Mouse (Mus musculus): ENCODE results near the gene Selenbp1.
"Not testable (repeated sequence)": the region's sequence is repeated elsewhere in the genome, so short reads cannot be mapped to it uniquely, and the experiment has no call there.

The Selenbp1 gene

DNA sequence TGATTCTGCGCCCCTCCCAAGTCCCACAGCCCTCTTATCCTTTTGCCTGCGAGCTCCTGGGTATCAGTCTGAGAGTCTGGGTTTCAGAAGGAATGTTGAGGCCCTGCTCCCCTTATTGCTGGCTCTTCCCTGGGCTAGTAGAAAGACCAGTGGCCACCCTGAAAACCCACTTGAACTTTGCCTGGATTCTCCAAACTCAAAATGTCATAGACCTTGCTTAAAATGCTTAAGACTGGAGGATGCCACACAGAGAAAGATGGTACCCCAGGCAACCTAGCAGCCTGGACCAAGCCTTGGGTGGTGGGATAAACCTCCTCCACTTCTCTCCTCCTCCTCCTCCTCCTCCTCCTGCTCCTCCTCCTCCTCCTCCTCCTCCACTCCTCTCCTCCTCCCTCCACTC, 748 bp downstream of the Selenbp1 start:
- not testable (repeated sequence) for DNase-seq (ENCODE audit: low spot score)

DNA sequence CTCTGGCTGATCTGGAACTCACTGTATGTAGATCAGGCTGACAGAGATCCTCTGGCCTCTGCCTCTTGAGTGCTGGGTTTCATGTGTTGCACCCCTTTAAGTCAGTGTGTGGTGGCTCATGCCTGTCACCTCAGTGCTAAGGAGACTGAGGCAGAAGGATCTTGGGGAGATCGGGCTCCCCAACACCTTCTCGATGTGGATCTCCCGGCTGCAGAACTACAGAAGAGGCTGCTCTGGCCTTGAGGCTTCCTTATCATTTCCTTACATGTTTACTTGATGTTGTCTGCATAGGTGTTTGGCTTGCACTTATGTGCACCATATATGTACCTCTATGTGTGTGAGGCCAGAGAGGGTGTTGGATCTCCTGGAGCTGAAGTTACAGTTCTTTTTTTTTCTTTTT, 1.7 kb downstream of the Selenbp1 start:
- not testable (repeated sequence) for DNase-seq (ENCODE audit: low spot score)

- not testable (repeated sequence) for DNase-seq (ENCODE audit: low spot score)
Observed at GRCm38 (mm10) chr3:94935332-94935731, 2.5 kb downstream of the Selenbp1 start.

GRCm38 (mm10) chr3:94936147-94936546, 3.3 kb downstream of the Selenbp1 start:
- DNase-seq (ENCODE audit: low spot score): not testable (repeated sequence)

- not testable (repeated sequence) for DNase-seq (ENCODE audit: low spot score)
Observed at GRCm38 (mm10) chr3:94937194-94937593, 4.3 kb downstream of the Selenbp1 start.

DNA sequence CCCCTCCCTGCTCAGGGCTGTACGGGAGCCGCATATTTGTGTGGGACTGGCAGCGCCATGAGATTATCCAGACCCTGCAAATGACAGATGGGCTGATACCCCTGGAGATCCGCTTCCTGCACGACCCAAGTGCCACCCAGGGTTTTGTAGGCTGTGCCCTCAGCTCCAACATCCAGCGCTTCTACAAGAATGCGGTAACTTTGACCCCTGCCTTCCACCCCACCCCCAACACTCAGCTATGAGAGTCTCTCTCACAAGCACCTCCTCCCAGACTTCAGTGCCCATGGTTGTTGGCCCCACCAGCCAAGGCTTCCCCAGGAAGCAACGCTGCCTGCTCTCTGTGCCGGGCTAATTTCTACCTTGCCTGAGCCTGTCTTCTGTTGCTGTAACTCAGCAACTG, 7.2 kb downstream of the Selenbp1 start:
- not testable (repeated sequence) for DNase-seq (ENCODE audit: low spot score)

DNA sequence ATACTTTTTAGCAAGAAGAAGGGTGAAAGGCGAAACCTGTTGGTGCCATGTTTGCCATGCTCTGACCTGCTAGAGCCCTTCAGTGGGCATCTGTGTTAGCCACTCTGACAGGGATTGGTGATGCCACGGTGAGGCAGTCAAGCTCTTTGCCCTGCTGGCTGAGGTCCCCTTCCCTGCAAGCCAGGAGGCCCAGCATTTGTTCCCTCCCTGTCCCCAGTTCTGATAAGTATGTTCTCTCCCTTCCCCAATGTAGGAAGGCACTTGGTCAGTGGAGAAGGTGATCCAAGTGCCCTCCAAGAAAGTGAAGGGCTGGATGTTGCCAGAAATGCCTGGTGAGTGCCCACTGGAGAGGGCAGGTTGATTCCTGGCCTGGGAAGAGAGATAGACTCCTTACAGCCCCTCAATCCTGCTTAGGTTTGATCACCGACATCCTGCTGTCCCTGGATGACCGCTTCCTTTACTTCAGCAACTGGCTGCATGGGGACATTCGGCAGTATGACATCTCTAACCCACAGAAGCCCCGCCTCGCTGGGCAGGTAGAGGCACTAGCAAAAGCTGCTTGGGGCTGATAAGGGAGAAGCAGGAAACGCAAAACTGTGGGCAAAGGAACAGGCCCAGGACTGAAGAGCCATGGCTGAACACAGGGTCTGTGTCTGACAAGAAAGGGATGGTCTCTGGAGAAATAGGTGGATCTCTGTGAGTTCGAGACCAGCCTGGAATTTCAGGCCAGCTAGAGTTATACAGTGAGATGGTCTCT, 9.5 kb downstream of the Selenbp1 start:
- not testable (repeated sequence) for DNase-seq (ENCODE audit: low spot score)

DNA sequence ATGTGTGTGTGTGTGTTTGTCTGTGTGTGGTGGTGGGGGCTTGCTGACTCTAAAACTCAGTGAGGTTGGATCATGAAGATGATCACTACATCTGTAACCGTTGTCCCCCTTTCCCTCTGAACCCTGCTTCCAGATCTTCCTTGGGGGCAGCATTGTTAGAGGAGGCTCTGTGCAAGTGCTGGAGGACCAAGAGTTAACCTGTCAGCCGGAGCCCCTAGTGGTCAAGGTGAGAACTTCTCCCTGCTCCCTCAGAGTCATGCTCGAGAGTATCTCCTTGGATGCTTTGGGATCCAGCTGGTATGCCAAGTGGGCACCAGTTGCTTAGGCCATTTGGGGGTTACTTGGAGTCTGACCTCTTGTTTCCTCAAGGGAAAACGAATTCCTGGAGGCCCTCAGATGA, 10.8 kb downstream of the Selenbp1 start:
- not testable (repeated sequence) for DNase-seq (ENCODE audit: low spot score)

DNA sequence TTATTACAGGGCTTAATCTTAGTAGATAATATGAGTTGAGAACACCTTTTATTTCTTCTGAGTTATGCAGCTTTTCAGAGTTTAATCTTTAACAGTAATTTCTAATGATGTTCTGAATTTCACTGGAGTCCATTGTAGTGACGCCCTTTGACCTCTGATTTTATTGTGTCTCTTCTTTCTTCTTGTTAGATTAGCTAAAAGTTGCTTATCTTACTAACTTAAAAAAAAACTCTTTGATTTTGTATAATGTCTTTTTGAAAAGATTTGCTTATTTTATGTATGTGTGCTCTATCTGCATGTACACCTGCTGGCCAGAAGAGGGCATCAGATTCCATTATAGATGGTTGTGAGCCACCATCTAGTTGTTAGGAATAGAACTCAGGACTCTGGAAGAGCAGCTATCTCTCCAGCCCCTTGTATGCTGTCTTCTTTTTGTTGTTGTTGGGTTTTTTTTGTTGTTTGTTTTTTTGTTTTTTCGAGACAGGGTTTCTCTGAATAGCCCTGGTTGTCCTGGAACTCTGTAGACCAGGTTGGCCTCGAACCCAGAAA, 15.3 kb downstream of the Selenbp1 start:
- no peak for DNase-seq (ENCODE audit: low spot score)

DNA sequence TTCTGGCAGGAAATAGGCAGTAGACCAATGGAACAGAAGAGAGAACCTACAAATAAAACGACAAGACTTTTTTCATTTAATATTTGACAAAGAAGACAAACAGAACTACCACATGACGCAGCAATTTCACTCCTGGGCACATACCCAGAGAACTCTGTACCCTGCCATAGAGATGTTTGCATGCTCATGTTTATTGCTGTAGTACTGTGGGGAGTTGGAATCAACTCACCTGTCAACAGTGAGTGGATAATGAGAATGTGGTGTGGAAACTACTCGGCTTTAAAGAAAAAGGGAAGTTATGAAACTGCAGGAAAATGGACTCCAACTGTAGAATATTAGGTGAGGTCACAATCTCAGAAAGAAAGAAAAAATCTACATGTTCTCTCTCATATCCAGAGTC, 16.8 kb downstream of the Selenbp1 start:
- DNase-seq (ENCODE audit: low spot score): no peak

DNA sequence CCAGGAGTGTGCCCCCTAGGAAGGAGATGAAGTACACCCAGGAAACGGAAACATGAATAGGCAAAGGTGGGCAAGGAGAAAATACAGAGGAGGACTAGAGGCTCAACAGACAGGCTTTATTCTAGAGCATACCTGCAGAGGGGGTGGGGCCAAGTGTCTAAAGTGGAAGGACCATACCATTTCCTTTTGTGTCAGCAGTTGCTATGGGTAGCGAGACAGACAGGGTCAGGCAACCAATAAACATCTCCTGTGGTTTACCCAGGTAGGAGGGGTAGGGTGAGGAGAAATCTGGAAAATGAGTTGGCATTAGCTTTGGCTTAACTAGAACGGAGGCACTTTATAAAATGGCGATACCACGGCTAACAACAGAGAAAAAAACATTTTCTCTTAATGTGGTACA, 19.9 kb downstream of the Selenbp1 start:
- DNase-seq (ENCODE audit: low spot score): no peak

- no peak for DNase-seq (ENCODE audit: low spot score)
Observed at GRCm38 (mm10) chr3:94953384-94953763, 20.5 kb downstream of the Selenbp1 start.

DNA sequence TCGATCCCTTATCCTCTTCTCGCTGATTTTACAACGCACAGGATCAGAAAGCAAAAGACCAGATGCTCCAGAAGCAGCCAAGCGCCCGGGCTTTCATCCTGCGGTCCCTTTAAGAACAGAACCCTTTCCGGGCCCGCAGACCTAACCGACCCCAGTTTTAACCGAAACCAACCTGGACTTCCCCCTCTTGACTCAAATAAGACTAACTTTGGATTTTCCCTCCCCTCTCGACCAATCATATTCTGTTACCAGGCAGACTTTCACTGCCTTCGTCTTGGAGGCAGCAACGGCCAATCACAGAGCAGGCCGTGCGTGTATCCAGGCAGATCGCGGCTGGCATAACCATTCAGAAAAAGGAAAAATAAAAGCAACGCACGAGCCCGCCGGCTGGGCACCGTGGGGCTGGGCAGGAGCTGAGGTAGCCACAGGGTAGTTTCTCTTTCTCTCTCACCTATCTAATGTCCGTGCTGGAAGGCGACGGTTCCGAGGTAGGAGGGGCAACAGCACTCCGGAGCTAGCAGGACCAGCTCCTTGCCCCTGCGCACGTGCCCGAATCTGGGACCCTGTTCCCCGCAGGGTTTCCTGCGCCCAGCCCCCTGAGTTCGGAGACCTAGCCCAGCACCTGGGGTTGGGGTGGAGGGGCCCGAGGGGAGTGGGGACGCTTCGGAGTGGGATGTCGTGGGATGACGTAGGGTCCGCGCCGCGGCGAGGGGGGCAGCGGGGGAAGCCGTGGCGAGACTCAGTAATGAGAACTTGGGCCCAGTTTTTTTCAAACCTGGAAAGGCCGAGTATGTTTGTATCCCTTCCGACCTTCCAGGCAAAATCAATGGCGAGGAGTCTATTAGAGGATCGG, 21.1 kb downstream of the Selenbp1 start, which contains the start of gene Rfx5:
Gene Rfx5 (plus strand): TSS at position 312 of the 853 bp plus-strand sequence.
- peak; percentile 90 for DNase-seq (ENCODE audit: low spot score)

DNA sequence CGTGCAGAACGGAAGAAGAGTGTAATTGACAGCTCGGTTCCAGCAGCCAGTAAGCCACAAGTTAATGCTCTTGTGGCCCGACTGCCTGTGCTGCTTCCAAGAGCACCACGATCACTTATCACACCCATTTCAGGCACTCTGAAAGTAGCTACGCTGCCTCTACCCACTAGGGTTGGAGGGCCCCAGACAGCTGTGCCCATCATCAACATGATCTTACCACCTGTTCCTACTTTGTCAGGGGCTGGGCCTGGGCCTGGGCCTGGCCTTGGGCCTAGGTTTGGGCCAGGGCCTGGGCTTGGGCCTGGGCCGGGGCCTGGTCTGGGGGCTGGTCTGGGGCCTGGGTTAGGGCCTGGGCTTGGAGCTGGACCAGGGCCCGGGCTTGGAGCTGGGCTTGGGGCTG, 25.4 kb downstream of the Selenbp1 start:
- no peak for DNase-seq (ENCODE audit: low spot score)

- DNase-seq (ENCODE audit: low spot score): no peak
Observed at GRCm38 (mm10) chr3:94959871-94960270, 27.0 kb downstream of the Selenbp1 start.

DNA sequence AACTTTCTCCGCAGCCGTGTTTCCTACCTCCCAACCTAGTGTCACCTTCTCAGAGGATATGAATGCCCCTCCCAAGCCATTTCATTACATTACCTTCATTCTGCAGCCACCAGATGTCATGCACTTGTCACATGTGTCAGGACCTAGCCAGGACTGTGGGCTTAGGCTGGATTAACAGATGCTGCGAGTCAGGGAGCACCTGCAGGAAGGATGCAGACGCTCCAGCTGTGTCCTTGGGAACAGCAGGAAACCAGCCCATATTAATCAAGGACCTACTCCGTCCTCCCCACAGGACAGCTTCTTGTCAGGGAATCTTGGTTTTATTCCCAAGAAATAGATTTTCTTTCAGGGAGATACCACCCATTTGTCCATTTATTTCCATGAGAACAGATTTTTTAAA, 27.5 kb downstream of the Selenbp1 start:
- no peak for DNase-seq (ENCODE audit: low spot score)

DNA sequence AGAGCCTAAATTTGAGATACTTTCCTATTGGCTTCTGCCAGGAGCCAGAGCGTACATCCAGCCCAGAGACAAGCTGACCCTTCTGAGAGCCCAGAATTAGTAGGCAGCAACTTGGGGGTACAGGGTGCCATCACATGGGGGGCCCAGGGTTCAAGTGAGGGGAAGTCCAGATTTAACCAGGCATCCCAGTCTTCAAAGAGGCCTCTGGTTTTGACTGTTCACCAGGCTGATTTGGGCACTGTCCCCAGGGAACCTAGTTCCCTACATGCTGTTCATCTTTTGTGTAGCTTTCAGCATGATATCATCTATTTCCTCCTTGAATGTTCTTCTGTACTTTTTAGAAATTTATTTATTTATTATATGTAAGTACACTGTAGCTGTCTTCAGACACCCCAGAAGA, 32.1 kb downstream of the Selenbp1 start:
- no peak for DNase-seq (ENCODE audit: low spot score)

DNA sequence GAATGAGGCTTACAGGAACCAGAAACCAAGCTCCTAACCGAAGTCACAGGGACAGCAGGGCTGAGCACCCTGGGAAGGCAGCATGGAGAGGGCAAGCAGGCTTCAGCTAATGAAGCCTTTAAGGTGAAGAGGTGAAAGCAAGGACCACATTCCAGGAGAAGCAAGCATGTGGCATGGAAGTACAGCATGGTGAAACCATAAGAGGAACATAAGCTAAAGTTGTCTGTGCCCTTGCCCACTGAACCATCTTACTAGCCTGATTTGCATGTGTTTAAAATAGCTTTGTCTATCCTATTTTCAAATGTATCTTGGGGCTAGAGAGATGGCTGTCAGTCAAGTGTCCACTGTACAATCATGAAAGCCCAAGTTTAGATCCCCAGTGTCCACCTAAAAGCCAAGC, 33.0 kb downstream of the Selenbp1 start:
- no peak for DNase-seq (ENCODE audit: low spot score)

- no peak for DNase-seq (ENCODE audit: low spot score)
Observed at GRCm38 (mm10) chr3:94972552-94972951, 39.7 kb downstream of the Selenbp1 start.

- DNase-seq (ENCODE audit: low spot score): no peak
Observed at GRCm38 (mm10) chr3:94973620-94974019, 40.8 kb downstream of the Selenbp1 start.

DNA sequence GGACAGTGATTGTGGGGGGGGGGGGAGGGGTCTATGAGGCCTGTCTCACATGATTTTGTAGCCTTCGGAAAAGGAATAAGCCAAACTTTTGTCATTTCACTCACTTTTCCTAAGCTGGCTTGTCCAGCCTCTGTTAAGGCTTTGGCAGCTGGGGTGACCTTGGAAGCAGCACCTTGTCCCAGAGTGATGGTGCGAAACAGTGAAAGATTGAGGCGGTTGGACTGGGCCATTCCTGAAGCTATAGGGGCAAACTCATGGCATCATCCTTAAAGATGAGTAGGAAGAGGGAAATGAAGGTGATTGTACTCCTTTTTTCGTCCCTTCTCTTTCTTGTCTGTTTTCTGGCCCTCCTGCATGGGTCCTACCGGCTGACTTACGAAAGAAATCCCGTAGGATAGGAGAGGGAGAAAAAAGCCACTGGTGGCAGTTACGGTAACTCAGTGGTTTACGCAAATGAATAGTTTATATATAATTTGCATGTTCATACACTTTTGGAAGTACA, 41.2 kb downstream of the Selenbp1 start:
- no peak for DNase-seq (ENCODE audit: low spot score)

GRCm38 (mm10) chr3:94974528-94975422, 41.9 kb downstream of the Selenbp1 start, which contains the start of gene Pi4kb:
Pi4kb (plus strand) TSS chr3:94974731.
- DNase-seq (ENCODE audit: low spot score): peak; percentile 95
